Mouse (Mus musculus) CH12.LX (cell line): ENCODE data around the gene Gtpbp8. TPM values are rescaled to one million over a fixed set of nuclear protein-coding genes. Genes with fewer than 3 reads are reported as not detected.
A peak's percentile ranks its signal among the peaks of the same experiment; 100 is the strongest.

Source experiments
- DNase-seq: peaks from one replicate; pipeline ENCODE4 v3.0.0-alpha.2; 2013; ENCODE audit errors: extremely low read depth
- H3K27ac ChIP-seq: 2 replicates; pipeline ENCODE4 v1.5.1; 2012; ENCODE audit warnings: low read depth, mild to moderate bottlenecking, control low read depth, moderate library complexity; ENCODE audit not compliant: insufficient read depth
- H3K27me3 ChIP-seq: replicated peaks from 2 replicates; pipeline ENCODE3; 2012; ENCODE audit warnings: inconsistent platforms
- H3K36me3 ChIP-seq, 2 experiments: replicated peaks in 1 of 2; 2 replicates each; pipeline versions ENCODE3 to v1.6.1; 2012; ENCODE audit warnings: inconsistent platforms in 1 of 2, low read length in 1 of 2, mild to moderate bottlenecking in 1 of 2, mixed read lengths in 1 of 2, moderate library complexity in 1 of 2; ENCODE audit not compliant: control insufficient read depth in 1 of 2, insufficient read depth in 1 of 2
- H3K4me1 ChIP-seq, 2 experiments: 2 replicates each; pipeline ENCODE4 v1.6.1; 2012; ENCODE audit warnings: inconsistent platforms in 1 of 2, moderate library complexity in 1 of 2; ENCODE audit not compliant: insufficient read depth in 2 of 2, control insufficient read depth in 1 of 2
- H3K4me2 ChIP-seq: 2 replicates; pipeline ENCODE4 v1.6.1; 2012; ENCODE audit warnings: low read depth, mild to moderate bottlenecking, control low read depth; ENCODE audit not compliant: poor library complexity, insufficient read depth, severe bottlenecking
- H3K4me3 ChIP-seq, 3 experiments: fragments of 150-350 bp in 1 of 3; sonication (generic) in 1 of 3; replicated peaks in 1 of 3; 2 replicates each; pipeline versions ENCODE3 to v1.5.1; 2011 to 2012; ENCODE audit warnings: low read depth in 2 of 3, low read length in 2 of 3, mild to moderate bottlenecking in 2 of 3, moderate library complexity in 2 of 3, control low read depth in 1 of 3, improper control_type of control experiment in 1 of 3, inconsistent platforms in 1 of 3, mixed read lengths in 1 of 3; ENCODE audit not compliant: poor library complexity in 1 of 3
- H3K79me2 ChIP-seq: replicated peaks from 2 replicates; pipeline ENCODE4 v1.6.1; 2012; ENCODE audit warnings: mild to moderate bottlenecking, moderate library complexity; ENCODE audit not compliant: control insufficient read depth, poor library complexity, insufficient read depth, severe bottlenecking; ENCODE audit errors: extremely low read depth
- H3K9ac ChIP-seq: 2 replicates; pipeline ENCODE4 v1.6.1; 2012; ENCODE audit warnings: low read depth, mild to moderate bottlenecking, control low read depth, moderate library complexity; ENCODE audit not compliant: insufficient read depth
- H3K9me3 ChIP-seq: replicated peaks from 2 replicates; pipeline ENCODE3; 2012; ENCODE audit warnings: low read length, inconsistent platforms, mixed read lengths
- BHLHE40 ChIP-seq: IDR thresholded peaks from 2 replicates; pipeline ENCODE4 v1.6.1; 2011; ENCODE audit warnings: mild to moderate bottlenecking, low read depth, low read length, improper control_type of control experiment
- CHD1 ChIP-seq: IDR thresholded peaks from 2 replicates; pipeline ENCODE4 v1.6.1; 2012; ENCODE audit warnings: low read depth, low read length, improper control_type of control experiment, inconsistent platforms
- CTCF ChIP-seq, 2 experiments: IDR thresholded peaks in 1 of 2; conservative IDR thresholded peaks in 1 of 2; 2 replicates each; pipeline ENCODE4 v1.5.1; 2011 to 2012; ENCODE audit warnings: low read depth in 2 of 2, low read length in 2 of 2, improper control_type of control experiment in 1 of 2, inconsistent platforms in 1 of 2, mild to moderate bottlenecking in 1 of 2, moderate library complexity in 1 of 2
- E2F4 ChIP-seq: IDR thresholded peaks from 2 replicates; pipeline ENCODE4 v1.6.1; 2011; ENCODE audit warnings: low read depth, low read length, improper control_type of control experiment; ENCODE audit not compliant: insufficient replicate concordance
- ETS1 ChIP-seq: conservative IDR thresholded peaks from 2 replicates; pipeline ENCODE4 v1.6.1; 2012; ENCODE audit warnings: low read depth, mild to moderate bottlenecking, inconsistent platforms, low read length, improper control_type of control experiment, moderate library complexity
- GABPA ChIP-seq: IDR thresholded peaks from 2 replicates; pipeline ENCODE4 v1.6.1; 2012; ENCODE audit warnings: low read depth, low read length, improper control_type of control experiment, inconsistent platforms; ENCODE audit not compliant: insufficient replicate concordance
- IRF4 ChIP-seq: IDR thresholded peaks from 2 replicates; pipeline ENCODE4 v1.6.1; 2014; ENCODE audit warnings: low read depth, mild to moderate bottlenecking, inconsistent platforms, low read length, improper control_type of control experiment
- JUN ChIP-seq: IDR thresholded peaks from 2 replicates; pipeline ENCODE4 v1.6.1; 2011; ENCODE audit warnings: low read depth, mild to moderate bottlenecking, low read length, improper control_type of control experiment, moderate library complexity; ENCODE audit not compliant: insufficient read depth
- KAT2A ChIP-seq: IDR thresholded peaks from 2 replicates; pipeline ENCODE4 v1.6.1; 2012; ENCODE audit warnings: low read length, improper control_type of control experiment, inconsistent platforms; ENCODE audit not compliant: insufficient replicate concordance
- MAX ChIP-seq: IDR thresholded peaks from 2 replicates; pipeline ENCODE4 v1.6.1; 2011; ENCODE audit warnings: low read length, improper control_type of control experiment
- MAZ ChIP-seq: IDR thresholded peaks from 2 replicates; pipeline ENCODE4 v1.6.1; 2012; ENCODE audit warnings: low read depth, mild to moderate bottlenecking, inconsistent platforms, low read length, improper control_type of control experiment, moderate library complexity
- NRF1 ChIP-seq: IDR thresholded peaks from 2 replicates; pipeline ENCODE4 v1.6.1; 2014; ENCODE audit warnings: low read depth, mild to moderate bottlenecking, inconsistent platforms, low read length, improper control_type of control experiment, moderate library complexity
- PAX5 ChIP-seq: IDR thresholded peaks from 2 replicates; pipeline ENCODE4 v1.6.1; 2012; ENCODE audit warnings: low read length, inconsistent platforms, mixed read lengths
- POLR2A ChIP-seq: IDR thresholded peaks from 2 replicates; pipeline ENCODE4 v1.6.1; 2011; ENCODE audit warnings: low read depth, mild to moderate bottlenecking, improper control_type of control experiment, low read length
- POLR2AphosphoS2 ChIP-seq: IDR thresholded peaks from 2 replicates; pipeline ENCODE4 v1.6.1; 2011; ENCODE audit warnings: low read depth, low read length, improper control_type of control experiment
- RAD21 ChIP-seq: IDR thresholded peaks from 2 replicates; pipeline ENCODE4 v1.6.1; 2011; ENCODE audit warnings: low read depth, mild to moderate bottlenecking, low read length, improper control_type of control experiment, moderate library complexity
- SIN3A ChIP-seq: IDR thresholded peaks from 2 replicates; pipeline ENCODE4 v1.6.1; 2012; ENCODE audit warnings: low read length, improper control_type of control experiment, inconsistent platforms
- SMC3 ChIP-seq: IDR thresholded peaks from 2 replicates; pipeline ENCODE4 v1.6.1; 2011; ENCODE audit warnings: low read depth, low read length, improper control_type of control experiment
- TBP ChIP-seq: conservative IDR thresholded peaks from 2 replicates; pipeline ENCODE4 v1.6.1; 2011; ENCODE audit warnings: low read depth, low read length, improper control_type of control experiment
- USF1 ChIP-seq: IDR thresholded peaks from 2 replicates; pipeline ENCODE4 v1.6.1; 2014; ENCODE audit warnings: low read depth, mild to moderate bottlenecking, inconsistent platforms, low read length, improper control_type of control experiment
- ZC3H11A ChIP-seq: IDR thresholded peaks from 2 replicates; pipeline ENCODE4 v1.6.1; 2012; ENCODE audit warnings: low read depth, mild to moderate bottlenecking, inconsistent platforms, low read length, improper control_type of control experiment
- ZMIZ1 ChIP-seq: IDR thresholded peaks from 2 replicates; pipeline ENCODE4 v1.6.1; 2012; ENCODE audit warnings: low read depth, mild to moderate bottlenecking, inconsistent platforms, low read length, improper control_type of control experiment
- dilution Hi-C: fragments of 300-500 bp; cut with MboI; formaldehyde crosslinking; loops from 2 replicates; pipeline ENCODE4 v1.14.3; 2020; ENCODE audit warnings: low sequenced_read_pairs; ENCODE audit not compliant: extremely low pct_unique_long_range_greater_than_20kb, extremely low pct_ligation_motif_present
- in situ Hi-C: fragments of 300-500 bp; cut with MboI; formaldehyde crosslinking; loops from 3 replicates; pipeline ENCODE4 v1.14.3; 2019; ENCODE audit warnings: low sequenced_read_pairs, low pct_ligation_motif_present, low pct_unique_long_range_greater_than_20kb, mixed read lengths
- polyA plus RNA-seq: library from polyadenylated mRNA; unstranded; fragments of >175 nt; gene quantifications from 2 replicates; pipeline ENCODE4 v1.2.1, GENCODE M21; 2012; ENCODE audit warnings: low read depth; ENCODE audit not compliant: insufficient read length
- total RNA-seq, 2 experiments: library from RNA; depleted of rRNA; stranded (reverse); fragments of 300-350 nt in 1 of 2; fragments of >200 nt in 1 of 2; gene quantifications; 2 replicates each; pipeline ENCODE4 v1.2.3; 2012 to 2014

The Gtpbp8 gene
- total and polyA plus RNA-seq, 3 experiments, result 20.9 to 38.8 (median 24.2) TPM

DNA sequence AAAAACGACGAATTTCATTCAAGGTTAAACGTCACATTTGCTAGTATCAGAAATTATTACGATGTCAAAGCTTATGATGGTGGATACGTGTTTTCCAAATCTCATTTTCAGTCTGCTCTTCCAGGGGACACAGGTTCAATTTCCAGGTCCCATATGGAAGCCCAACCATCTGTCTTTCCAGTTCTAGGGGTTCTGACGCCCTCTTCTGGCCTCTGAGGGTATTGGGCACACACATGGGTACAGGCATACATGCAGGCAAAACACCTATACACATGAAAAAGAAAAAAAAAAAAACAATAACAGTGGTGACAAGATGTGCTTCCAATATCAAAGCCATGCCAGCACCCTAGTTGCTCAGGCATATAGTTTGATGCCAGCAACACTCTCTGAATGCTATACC is 52.5 kb downstream of the Gtpbp8 start:
- DNase-seq, result peak; percentile 31
- dilution Hi-C loops, result no loop called here

DNA sequence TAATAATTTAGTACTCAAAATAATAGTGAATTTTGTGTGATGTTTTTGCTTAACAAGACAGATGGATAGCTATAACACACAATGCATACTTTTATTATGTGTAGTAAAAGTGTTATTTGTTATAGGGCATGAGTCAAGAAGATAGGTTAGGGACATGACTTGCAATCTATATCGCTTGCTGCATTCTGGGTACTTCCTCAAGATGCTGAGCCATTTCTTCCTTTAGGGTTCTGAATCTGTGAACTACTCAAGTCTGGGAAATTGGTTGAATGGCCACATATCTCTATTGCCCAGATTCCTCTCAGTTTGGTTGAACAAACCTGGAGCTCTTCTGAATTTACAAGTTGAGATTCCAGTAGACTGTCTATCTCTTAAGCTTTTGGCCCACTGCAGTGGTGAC is 53.6 kb downstream of the Gtpbp8 start:
- Histone ChIP-seq H3K27me3 (peaks cover 1% of the 10 kb centered on the region), H3K27ac (no peak overlapping the region), H3K4me1 (no peaks in the 10 kb centered on the region), H3K4me2 (no peak overlapping the region), H3K36me3 (no peaks in the 10 kb centered on the region), H3K4me3 (no peak overlapping the region), H3K9me3 (no peaks in the 10 kb centered on the region), H3K9ac (no peak overlapping the region), H3K79me2 (no peaks in the 10 kb centered on the region)
- dilution Hi-C loops (no loop called here), in situ Hi-C loops (no loop called here)
- TF ChIP-seq GABPA (no peak), NRF1 (no peak), CHD1 (no peak), USF1 (no peak), MAZ (no peak), KAT2A (no peak), SIN3A (no peak), RAD21 (no peak), MAX (no peak), IRF4 (no peak), PAX5 (no peak), BHLHE40 (no peak), POLR2A (no peak), SMC3 (no peak), TBP (no peak)
- no peak for DNase-seq

More for the DNA sequence above, 52.5 kb downstream of the Gtpbp8 start:
- in situ Hi-C loops, result no loop called here
- no peaks in the 10 kb centered on the region for H3K9me3 ChIP-seq
- H3K36me3 ChIP-seq, result no peaks in the 10 kb centered on the region
- H3K9ac ChIP-seq, result no peak overlapping the region
- no peaks in the 10 kb centered on the region for H3K79me2 ChIP-seq
- no peaks in the 10 kb centered on the region for H3K4me1 ChIP-seq
- no peak overlapping the region for H3K4me2 ChIP-seq
- H3K27ac ChIP-seq, result no peak overlapping the region
- no peak overlapping the region for H3K4me3 ChIP-seq
- TF ChIP-seq JUN (no peak), ETS1 (no peak), E2F4 (no peak), SMC3 (peak; percentile 61), ZMIZ1 (no peak), POLR2AphosphoS2 (no peak), MAX (no peak), CTCF (conservative IDR thresholded peaks at IDR 0.05 in 1 of 2, IDR thresholded peaks at IDR 0.05 in 1 of 2; ENCODE audit: low read depth in 2 of 2, low read length in 2 of 2) (peak; percentile 49 to 66; a peak in 3 of 4 replicates), TBP (no peak), ZC3H11A (0 out of 2 replicates have a peak, but pooled peaks have one; percentile 9), RAD21 (peak; percentile 58), BHLHE40 (no peak)
- TF ChIP-seq, all 38 proteins: peak for 4
- peaks cover 1% of the 10 kb centered on the region for H3K27me3 ChIP-seq
